In genomic region chr9:102553781-102554180, GRCm38 (mm10) we compare ENCODE assay signal across 20 mouse cellular contexts. TPM values are rescaled to one million over a fixed set of nuclear protein-coding genes. Genes with fewer than 3 reads are reported as not detected.
"Had no signal": no experiment of that assay in that cellular context is flagged by ENCODE, and none has a peak within 500 bp of the region (broad histone marks: within the 10 kb centered on the region; RNA-seq: fewer than 3 reads in every experiment).

No protein-coding gene starts in this region.

- DNase-seq: lung, adult 18-20 months; lung, embryonic 14.5 days; lung, postnatal 10 days; lung, postnatal 4 days; right cerebral cortex, adult 18-20 months; right cerebral cortex, postnatal 25 days; right cerebral cortex, postnatal 4 days; spleen, adult 18-20 months; thymus, adult 18-20 months; thymus, postnatal 14 days; thymus, postnatal 36 days had no signal

- H3K4me1 ChIP-seq: midbrain, embryonic 10.5 days; midbrain, embryonic 12.5 days; midbrain, embryonic 15.5 days; neural tube, embryonic 13.5 days; neural tube, embryonic 15.5 days had no signal

- H3K27me3 ChIP-seq: midbrain, embryonic 15.5 days; neural tube, embryonic 13.5 days; neural tube, embryonic 15.5 days had no signal

- H3K4me3 ChIP-seq: midbrain, embryonic 10.5 days; midbrain, embryonic 12.5 days; midbrain, embryonic 15.5 days; myocyte; neural tube, embryonic 13.5 days; neural tube, embryonic 15.5 days had no signal

- H3K27ac ChIP-seq: liver, embryonic 14.5 days; midbrain, embryonic 10.5 days; midbrain, embryonic 12.5 days; midbrain, embryonic 15.5 days; neural tube, embryonic 13.5 days; neural tube, embryonic 15.5 days had no signal

RNA-seq across cellular contexts. Expression of gene Ky, which starts 48.2 kb away (rescaled TPM):
- total RNA-seq: megakaryocyte, adult 5-6 weeks; megakaryocyte-erythroid progenitor cell, adult 5-6 weeks had no signal
- polyA plus RNA-seq: liver, embryonic 14.5 days had no signal
